Mouse (Mus musculus) cerebellum, adult (tissue): ENCODE measurements around the gene Traf3.

ENCODE experiments used
- ATAC-seq: cut with Nextera tagmentation; 2 replicates; pipeline ENCODE4 v1.9.2; 2017; ENCODE audit warnings: mild to moderate bottlenecking, moderate library complexity, mixed read lengths; ENCODE audit not compliant: insufficient number of reproducible peaks, low FRiP score, low TSS enrichment

The Traf3 gene

GRCm38 (mm10) chr12:111165831-111166591, at the start of gene Traf3:
TSS of gene Traf3 (plus strand) at chr12:111166370.
- ATAC-seq, result no peak

- ATAC-seq, result peak; percentile 26; the same call in 1 of the 2 replicates
Measured at GRCm38 (mm10) chr12:111119506-111120085, 46.6 kb upstream of the Traf3 start.

GRCm38 (mm10) chr12:111120976-111121645, 45.1 kb upstream of the Traf3 start:
- ATAC-seq, result no peak

- ATAC-seq, result no peak
Measured at GRCm38 (mm10) chr12:111122332-111122852, 43.8 kb upstream of the Traf3 start.

- no peak for ATAC-seq
Measured at GRCm38 (mm10) chr12:111124601-111125260, 41.4 kb upstream of the Traf3 start.

GRCm38 (mm10) chr12:111125666-111126065, 40.5 kb upstream of the Traf3 start:
- no peak for ATAC-seq

- ATAC-seq, result no peak
Measured at GRCm38 (mm10) chr12:111134169-111134568, 32.0 kb upstream of the Traf3 start.

GRCm38 (mm10) chr12:111134791-111135733, 31.1 kb upstream of the Traf3 start:
- ATAC-seq, result peak; percentile 31; the same call in 1 of the 2 replicates

- ATAC-seq, result no peak
Measured at GRCm38 (mm10) chr12:111135953-111136352, 30.2 kb upstream of the Traf3 start.

- no peak for ATAC-seq
Measured at GRCm38 (mm10) chr12:111137079-111137478, 29.1 kb upstream of the Traf3 start.

GRCm38 (mm10) chr12:111143005-111143508, 23.1 kb upstream of the Traf3 start:
- ATAC-seq, result no peak

- ATAC-seq, result no peak
Measured at GRCm38 (mm10) chr12:111143509-111144063, 22.6 kb upstream of the Traf3 start.

- ATAC-seq, result no peak
Measured at GRCm38 (mm10) chr12:111144598-111144997, 21.6 kb upstream of the Traf3 start.

- no peak for ATAC-seq
Measured at GRCm38 (mm10) chr12:111145269-111145668, 20.9 kb upstream of the Traf3 start.

- no peak for ATAC-seq
Measured at GRCm38 (mm10) chr12:111149495-111150235, 16.5 kb upstream of the Traf3 start.

GRCm38 (mm10) chr12:111150236-111150596, 16.0 kb upstream of the Traf3 start:
- ATAC-seq, result no peak

GRCm38 (mm10) chr12:111151422-111152156, 14.6 kb upstream of the Traf3 start:
- no peak for ATAC-seq

GRCm38 (mm10) chr12:111152579-111152978, 13.6 kb upstream of the Traf3 start:
- no peak for ATAC-seq
